Mouse (Mus musculus) induced T-regulatory cell, adult 2 months (primary cell): ENCODE data around the gene Pagr1b.

ENCODE experiments used
- DNase-seq: peaks from one replicate; pipeline ENCODE4 v3.0.0-alpha.2; 2012; ENCODE audit warnings: low read depth

Pagr1b gene

GRCm38 (mm10) chr7:127016481-127016485 is at the start of gene Pagr1b:
Pagr1b (minus strand) TSS chr7:127016484.
- no peak for DNase-seq

GRCm38 (mm10) chr7:127065538-127065937 is 49.3 kb upstream of the Pagr1b start:
- no peak for DNase-seq

- DNase-seq: peak; percentile 30
Observed at GRCm38 (mm10) chr7:127055026-127055585, 38.8 kb upstream of the Pagr1b start.

DNA sequence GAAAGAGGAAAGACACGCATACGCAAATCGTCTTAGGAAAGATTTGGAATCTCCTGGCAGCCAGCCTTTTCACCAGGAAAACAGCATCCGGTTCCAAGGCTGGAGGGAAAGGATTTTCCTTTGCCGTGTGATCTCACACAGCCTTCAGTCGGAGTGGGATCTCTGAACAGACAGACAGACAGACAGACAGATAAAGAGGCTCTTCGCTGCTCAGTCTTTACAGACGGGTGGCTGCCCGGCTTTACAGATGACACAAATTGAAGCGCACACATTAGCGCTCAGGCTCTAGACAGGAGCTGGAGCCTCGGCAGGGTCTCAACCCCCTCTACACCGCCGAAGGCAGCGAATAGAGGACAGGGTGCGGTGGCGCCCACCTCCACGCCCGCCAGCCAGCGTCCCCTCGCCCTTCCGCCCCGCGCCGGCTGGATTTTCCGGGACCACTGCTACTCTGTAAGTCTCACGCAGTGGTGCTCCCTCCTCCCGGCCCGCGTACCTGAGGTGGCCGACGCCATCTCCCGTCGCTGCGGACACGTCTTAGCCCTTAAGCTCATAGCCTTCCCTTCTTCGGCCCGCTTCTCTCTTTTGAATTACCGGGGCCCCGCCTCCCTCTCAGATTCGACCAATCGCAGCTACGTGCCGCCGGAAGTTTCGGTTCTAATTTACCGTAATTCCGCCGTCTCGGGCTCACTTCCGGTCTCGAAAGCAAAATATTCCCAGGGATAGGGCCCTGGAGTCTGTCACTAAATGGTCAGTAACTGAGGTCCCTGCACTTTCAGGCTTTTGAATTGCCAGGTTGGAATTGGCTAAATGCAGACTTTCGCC is 25.8 kb upstream of the Pagr1b start, which contains the start of gene Kif22:
Kif22 (minus strand) TSS at position 621 of the 822 bp plus-strand sequence.
- peak; percentile 94 for DNase-seq

- peak; percentile 46 for DNase-seq
Observed at GRCm38 (mm10) chr7:127031244-127031643, 15.0 kb upstream of the Pagr1b start.

DNA sequence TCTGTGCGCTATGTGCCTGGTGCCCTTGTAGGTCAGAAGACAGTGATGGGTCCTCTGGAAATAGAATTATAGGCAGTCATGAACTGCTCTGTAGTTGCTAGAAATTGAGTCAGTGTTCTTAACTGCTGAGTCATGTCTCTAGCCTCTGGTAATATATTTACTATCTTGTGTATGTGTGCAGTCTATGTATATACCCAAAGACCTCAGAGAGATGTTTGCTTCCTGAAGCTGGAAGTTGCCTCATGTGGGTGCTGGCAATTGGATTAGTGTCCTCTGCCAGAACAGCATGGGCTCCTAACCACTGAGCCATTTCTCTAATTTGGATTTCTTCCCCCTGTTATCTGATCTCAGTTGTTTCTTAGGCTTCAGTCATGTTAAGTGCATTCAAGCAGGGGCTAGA is 13.9 kb upstream of the Pagr1b start:
- DNase-seq: no peak

DNA sequence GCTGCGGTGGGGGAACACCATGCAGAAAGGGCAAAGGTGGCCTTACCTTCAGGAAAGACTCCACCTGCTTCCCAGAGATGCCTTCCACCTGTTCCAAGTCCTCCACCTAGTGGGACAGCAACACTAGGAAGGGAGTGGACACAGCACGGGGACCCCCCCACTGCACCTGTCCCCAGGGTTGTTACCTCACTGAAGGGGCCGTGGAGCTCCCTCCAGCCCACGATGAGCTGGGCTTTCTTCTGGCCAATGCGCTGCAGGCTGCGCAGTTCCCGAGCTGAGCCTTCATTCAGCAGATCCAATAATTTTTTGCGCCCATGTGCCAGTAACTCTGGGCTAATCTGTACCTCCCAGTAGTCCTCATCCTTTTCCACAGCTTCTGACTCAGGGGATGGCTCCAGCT is 11.6 kb upstream of the Pagr1b start:
- DNase-seq: no peak

DNA sequence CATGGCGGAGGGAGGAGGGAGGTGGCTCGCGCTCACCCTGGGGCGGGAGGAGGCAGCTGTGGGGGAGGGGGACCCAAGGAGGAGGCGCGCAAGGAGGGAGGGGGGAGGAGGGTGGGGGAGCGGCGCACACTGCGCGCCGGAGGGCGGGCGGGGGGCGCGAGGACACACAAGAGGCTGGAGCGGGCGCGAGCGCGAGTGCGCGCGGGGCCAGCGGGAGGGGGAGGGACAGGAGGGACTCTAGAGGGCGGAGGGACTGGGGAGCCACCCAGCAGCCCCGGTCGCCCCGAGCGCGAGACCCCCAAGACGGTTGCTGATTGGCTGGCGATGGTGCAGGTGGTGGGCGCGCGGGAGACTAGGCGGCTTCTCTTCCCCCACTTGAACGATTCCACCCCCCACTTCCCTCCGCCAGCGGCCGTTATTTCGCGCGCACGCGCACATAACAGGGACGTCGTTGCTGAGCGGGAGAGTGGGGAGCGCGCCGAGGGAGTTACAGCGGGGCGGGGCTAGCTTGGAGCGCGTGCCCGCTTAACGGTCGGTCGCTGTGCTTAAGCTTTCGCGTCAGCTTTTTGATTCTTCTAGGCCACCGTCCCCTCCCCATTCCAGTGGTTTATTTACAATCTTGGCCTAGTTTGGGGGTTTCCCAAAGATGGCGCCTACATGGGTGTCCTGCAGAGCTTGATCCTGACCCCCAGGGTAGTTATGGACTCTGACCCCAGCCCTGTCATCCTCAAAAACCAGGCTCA is 10.9 kb upstream of the Pagr1b start, which contains the start of gene Maz:
Maz (minus strand) TSS at position 54 of the 743 bp plus-strand sequence.
- DNase-seq: peak; percentile 100

DNA sequence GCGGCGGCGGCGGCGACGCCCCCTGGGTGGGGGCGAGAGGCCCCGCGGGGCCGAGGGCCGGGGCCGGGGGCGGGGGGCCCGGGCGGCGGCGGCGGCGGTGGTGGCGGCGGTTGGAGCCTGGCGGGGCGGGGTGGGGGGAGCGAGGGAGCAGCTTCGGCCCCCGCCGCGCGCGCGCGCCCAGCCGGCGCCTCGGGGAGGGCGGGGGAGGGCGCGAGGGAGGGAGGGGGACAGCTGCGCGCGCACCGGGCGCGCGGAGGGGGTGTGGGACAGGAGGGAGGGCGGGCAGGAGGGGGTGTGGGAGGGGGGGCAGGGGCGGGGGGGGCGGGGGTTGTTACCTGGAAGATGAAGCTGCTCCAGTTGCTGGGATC is 10.3 kb upstream of the Pagr1b start:
- no peak for DNase-seq

DNA sequence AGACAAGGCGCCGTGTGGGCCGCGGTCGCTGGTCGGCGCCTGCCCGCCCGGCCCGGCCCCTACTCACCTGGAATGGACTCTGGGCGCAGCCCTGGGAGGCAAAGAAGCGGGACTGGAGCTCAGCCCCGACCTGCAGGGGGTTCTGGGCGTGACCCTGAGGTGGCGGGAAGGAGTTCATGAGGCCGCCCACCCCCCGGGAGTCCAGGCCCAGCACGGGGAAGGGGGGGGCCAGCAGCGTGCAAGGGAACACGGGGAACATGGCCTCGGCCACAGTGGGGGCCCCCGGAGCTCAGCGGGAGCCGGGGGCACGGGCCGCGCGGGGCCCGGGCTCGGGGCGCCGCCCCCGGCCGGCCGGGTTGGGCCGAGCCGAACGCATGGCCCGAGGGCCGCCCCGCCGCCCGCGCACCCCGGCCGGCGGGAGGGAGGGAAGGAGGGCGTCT is 9.9 kb upstream of the Pagr1b start:
- peak; percentile 74 for DNase-seq

DNA sequence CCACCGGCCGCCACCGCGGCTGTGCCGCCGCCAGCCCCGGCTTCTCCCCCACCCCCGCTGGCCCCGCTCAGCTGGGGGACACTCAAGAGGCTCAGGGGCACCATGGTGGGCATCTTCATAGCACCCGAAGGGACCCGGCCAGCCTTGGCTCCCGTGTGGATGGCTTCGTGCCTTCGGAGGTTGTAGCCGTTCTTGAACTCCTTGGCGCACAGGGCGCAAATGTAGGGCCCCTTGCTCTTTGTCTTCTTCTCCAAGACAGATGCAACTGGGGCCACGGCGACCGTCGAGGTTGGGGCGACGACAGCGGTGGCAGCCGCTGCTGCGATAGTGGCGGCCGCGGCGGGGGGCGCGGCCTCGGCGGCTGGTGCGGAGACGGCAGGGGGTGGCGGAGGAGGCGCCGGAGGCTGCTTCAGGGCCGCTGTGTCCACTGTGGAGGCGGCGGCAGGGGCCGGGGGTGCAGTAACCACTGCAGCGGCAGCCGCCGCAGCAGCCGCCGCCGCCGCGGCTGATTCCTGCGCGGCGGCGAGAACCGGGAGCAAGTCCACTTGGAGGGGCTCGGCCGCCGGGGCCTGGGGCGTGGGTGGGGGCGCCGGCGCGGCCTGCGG is 9.4 kb upstream of the Pagr1b start:
- no peak for DNase-seq

- DNase-seq: peak; percentile 89
Observed at GRCm38 (mm10) chr7:127024755-127025555, 8.7 kb upstream of the Pagr1b start.

- peak; percentile 71 for DNase-seq
Observed at GRCm38 (mm10) chr7:127023896-127024690, 7.8 kb upstream of the Pagr1b start.

DNA sequence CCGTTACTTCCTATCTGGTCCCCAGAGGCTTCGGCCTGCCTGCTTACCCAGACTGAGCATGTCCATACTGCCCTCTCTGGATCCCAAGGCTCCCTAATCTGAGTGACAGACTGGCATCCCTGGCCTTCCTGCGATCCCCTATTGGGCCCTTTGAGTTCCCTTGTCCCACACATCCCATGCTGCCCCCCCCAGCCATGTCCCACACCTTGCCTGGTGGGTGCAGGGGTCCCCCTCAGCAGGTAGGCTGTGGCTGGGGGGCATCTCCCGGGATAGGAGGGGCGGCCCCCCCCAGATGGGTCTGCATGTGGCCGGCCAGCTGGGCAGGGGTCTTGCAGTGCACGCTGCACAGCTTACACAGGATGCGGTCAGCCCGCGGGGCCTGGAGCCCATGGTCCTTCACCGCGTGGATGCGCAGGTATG is 7.0 kb upstream of the Pagr1b start:
- DNase-seq: no peak

DNA sequence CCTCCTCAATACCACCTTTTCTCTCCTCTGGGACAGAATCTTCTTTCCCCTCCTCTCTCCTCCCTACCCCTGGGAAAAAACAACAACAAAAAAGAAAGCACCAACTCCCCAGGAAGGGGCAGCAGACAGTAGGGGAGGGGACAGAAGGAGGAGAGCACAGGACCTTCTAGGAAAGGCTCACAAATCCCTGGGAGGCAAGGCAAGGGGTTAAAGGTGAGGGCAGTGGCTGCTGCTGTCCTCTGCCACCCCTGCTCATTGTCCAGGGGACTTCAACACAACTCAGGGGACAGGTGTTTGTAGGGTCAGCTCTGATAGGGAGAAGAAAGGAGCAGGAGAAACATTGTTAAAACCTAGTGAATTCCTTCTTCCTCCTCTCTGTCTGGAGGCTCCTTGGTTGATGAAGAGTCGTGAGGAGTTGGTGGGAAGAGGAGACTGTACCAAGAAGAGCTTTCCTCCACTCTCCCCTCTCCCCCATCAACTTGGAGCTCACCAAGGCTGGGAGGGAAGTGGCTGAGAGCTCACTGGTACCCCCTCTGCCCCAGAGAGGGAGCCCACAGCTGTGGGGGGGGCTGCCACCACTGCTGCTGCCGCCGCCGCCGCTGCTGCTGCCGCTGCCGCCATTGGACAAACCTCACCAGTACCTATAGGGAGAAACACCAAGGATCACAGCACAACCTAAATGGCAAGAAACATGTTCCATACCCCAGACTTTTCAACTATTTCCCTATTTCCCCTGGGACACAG is 6.4 kb upstream of the Pagr1b start:
- no peak for DNase-seq

GRCm38 (mm10) chr7:127021563-127022527 is 5.6 kb upstream of the Pagr1b start:
- no peak for DNase-seq

- peak; percentile 75 for DNase-seq
Observed at GRCm38 (mm10) chr7:127020901-127021562, 4.7 kb upstream of the Pagr1b start, which contains the start of the genes Gm42742 and Prrt2. Gm42742 (minus strand) TSS chr7:127021097. Prrt2 (minus strand) TSS chr7:127021211.

- no peak for DNase-seq
Observed at GRCm38 (mm10) chr7:127020491-127020890, 4.2 kb upstream of the Pagr1b start.

DNA sequence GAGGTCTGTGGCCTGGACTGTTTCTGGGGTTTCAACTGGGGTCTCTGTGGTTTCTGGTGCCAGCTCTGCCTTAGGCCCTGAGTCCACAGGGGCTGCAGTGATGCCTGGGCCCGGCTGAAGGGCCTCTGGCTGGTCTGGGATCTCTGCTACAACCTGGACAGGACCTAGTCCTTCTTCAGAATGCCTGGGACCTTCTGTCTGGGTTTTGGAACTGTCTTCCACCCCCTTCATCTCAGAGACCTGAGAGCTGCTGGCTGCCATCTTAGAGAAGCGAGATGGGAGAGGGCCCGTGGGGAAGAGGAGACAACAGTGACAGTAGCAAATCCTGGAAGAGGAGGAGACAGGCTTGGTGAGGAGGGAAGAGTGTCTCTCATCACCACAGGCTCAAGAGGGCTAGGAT is 3.7 kb upstream of the Pagr1b start:
- DNase-seq: no peak
